Mouse (Mus musculus): ENCODE measurements at regions not wholly inside any gene's neighbourhood (a gene's known extent, or its start where the extent isn't known, plus 50 kb on each side); places are given as distances from the start of the nearest gene placed in this dataset.

GRCm38 (mm10) chr3:17360253-17360652 is 588.0 kb upstream of the Cypt12 start:
- H3K9me3 ChIP-seq (replicated peaks; ENCODE audit: low read length), result no peaks in the 10 kb centered on the region
- no peaks in the 10 kb centered on the region for H3K4me1 ChIP-seq (replicated peaks; ENCODE audit: insufficient read depth, low read length)
- no peak overlapping the region for H3K9ac ChIP-seq (ENCODE audit: low read depth, low read length)
- no peaks in the 10 kb centered on the region for H3K27me3 ChIP-seq (ENCODE audit: insufficient read depth, low read length)
- ATAC-seq (replicated peaks; ENCODE audit: low FRiP score, low read depth) (no peak), DNase-seq (ENCODE audit: low spot score) (no peak)
- H3K4me2 ChIP-seq (ENCODE audit: low read length), result no peak overlapping the region
- WGBS, result 93% methylated on average over 3 of the region's 3 CpGs
- no peaks in the 10 kb centered on the region for H3K36me3 ChIP-seq (ENCODE audit: insufficient read depth, low read length)
- H3K4me3 ChIP-seq (replicated peaks; ENCODE audit: low read depth, low read length), result no peak overlapping the region
- H3K27ac ChIP-seq, result no peak overlapping the region
- TF ChIP-seq CTCF (IDR thresholded peaks at IDR 0.05; ENCODE audit: low read depth), result no peak

Data from kidney, postnatal 0 days (tissue).